Mouse (Mus musculus): ENCODE data around the gene Tnni3. TPM values are rescaled to one million over a fixed set of nuclear protein-coding genes. Genes with fewer than 3 reads are reported as not detected.

The Tnni3 gene
- polyA plus RNA-seq (2012; rRNA removed), result 215 and 244 TPM in 2 replicates

DNA sequence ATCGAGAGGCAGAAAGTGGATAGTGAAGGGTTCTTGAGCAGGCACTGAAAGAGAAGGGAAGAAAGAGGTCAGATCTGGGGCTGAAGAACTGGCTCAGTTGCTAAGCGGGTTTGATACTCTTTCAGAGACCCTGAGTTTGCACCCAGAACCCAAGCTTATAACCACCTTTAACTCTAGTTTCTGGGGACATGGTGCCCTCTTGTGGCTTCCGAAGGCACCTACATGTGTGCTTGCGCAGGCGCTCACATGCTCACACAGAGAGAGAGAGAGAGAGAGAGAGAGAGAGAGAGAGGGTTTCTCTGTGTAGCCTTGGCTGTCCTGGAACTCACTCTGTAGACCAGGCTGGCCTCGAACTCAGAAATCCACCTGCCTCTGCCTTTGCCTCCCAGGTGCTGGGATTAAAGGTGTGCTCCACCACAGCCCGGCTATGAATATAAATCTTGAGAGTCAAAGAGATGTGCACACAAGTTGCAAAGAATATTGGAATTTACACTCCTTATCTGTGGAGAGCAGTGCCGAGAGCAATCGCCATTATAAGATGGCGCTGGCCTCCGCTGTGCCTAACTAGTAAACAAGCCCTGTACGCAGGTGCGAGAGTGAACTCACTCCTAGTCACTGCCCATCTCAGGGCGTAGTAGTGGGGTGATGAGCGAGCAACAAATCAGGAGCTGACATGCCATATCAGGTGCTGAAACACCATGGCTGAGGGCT, at the start of gene Tnni3:
Gene Tnni3, minus strand, starts transcription at position 18 of the 711 bp plus-strand sequence.

DNA sequence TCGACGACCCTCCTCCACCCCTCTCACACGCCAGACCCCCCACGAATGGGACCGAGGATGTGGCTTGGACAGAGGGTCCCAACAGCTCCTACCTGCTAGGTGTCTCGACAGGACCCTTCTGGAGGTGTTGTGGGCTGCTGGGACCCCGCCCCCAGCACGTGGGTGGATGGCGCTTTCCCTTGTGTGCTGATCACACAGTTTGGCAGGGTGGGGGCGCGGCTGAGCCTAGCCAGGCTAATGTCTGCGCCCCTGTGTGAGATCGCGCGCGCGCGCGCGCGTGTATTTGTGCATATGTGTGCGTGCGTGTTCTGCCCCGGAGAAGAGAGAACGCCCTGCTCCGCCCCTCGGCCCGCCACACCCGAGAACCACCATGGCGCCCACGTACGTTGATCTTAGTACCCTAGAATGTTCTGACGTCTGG, 23.2 kb upstream of the Tnni3 start, which contains the start of gene Syt5:
Gene Syt5, minus strand, starts transcription at position 321 of the 421 bp plus-strand sequence.

DNA sequence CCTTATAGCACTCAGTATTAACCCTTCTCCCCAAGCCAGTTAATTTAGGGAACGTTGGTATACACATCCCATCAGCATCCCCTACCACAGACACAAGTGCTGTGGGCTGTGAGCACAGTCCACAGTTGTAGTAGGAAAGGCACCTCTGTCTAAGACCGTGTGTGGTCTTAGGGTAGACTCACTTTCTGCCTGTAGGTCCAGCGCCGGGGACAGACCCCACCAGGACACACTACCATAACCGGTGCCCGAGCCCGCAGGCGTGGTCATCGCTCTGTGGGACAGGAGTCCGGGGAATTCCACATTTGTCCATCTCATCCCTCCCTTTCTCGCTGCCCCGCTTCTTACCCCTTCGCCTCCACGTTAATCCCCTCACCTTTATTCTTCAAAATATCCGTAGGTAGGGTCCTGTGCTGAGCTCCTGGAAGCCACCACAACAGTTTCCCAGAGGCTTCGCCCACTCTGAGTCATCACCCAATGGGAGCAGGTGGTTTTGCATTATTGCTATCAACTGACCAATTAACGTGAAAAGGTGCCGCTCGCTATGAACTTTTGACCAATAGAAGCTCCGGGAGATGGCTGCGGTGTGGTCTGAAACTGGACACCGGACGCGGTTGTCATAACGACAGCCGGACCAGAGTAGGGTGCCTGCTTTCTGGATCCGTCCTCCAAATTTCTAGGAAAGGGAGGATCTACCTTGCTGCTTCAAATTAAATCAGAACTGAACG, 8.1 kb upstream of the Tnni3 start, which contains the start of gene Dnaaf3:
Gene Dnaaf3, minus strand, starts transcription at position 449 of the 725 bp plus-strand sequence.

DNA sequence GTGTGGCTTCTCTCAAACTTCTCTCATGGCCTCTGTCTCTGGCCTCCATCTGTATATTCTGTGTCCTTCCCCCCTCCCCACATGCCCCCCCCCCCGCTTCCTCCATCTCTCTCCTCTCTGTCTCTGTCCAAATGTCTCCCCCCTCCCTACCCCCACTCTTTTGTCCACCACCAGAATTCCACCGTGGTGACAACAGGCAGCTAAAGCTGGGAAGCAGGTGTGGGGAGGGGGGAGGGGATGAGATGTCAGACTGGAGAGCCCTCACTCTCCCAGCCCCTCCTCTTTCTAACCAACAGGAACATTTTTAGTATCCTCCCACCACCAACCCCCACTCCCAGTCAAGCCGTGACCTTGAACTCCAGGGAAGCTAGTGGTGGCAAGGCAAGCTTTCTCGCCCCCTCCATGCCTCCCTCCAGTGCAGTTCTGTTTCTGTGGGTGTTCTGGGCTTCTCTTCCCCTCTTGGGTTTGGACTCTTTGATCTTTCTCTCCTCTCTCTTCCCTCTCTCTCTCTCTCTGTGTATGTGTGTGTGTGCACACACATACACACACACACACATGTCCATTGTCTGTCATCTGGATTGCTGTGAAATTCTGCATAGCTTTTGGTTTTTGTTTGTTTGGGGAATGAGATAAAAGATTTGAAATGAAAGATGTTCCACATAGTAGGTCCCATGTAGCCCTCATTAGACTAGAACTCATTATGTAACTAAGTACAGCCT, 7.5 kb downstream of the Tnni3 start, which contains the start of gene Tnnt1:
Gene Tnnt1, minus strand, starts transcription at position 51 of the 719 bp plus-strand sequence.

DNA sequence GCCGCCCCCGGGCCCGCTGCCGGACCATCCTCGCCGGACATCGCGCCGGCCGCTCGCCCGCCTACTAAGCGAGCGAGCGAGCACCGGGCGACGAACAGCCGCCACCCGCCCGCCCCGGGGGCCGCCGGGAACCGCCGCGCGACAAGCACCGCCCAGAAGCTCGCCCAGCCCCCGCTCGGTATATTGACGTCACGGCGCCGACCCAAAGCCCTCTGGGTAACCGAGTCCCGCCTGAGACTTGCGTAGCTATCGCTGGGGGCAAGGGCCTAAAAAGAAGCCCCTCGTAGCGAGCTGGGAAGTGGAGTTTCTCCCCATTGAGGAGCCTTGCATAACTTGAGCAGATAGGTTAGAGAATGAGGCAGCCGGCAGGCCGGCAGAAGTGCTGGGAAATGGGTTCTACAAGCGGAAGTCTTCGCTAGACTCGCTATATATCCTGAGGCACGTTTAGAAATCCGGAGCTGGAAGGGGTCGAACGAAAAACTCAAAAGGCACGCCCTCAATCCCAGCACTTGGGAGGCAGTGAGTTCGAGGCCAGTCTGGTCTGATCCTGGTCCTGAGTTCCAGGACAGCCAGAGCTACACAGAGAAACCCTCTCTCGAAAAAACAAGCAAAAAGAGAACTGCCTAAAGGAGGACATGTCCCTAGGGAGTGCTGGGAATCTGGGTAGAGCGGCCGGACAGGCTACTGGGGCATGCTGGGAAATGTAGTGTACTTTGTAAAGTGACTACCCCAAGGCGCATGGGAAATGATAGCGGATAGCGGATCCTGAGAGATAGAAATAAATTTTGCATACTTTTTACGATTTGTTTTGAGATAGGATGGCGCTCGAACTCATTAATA, 22.3 kb downstream of the Tnni3 start, which contains the start of gene Ppp1r12c:
Gene Ppp1r12c, minus strand, starts transcription at position 123 of the 840 bp plus-strand sequence.

Other genes with a start within 250 kb of the Tnni3 start
- gene Ncr1, start 186.5 kb downstream of the Tnni3 start, polyA plus RNA-seq (2012; rRNA removed), result 0.20 and 0.32 TPM in 2 replicates
- gene Gp6, start 126.5 kb downstream of the Tnni3 start, polyA plus RNA-seq (2012; rRNA removed), result not detected in 2 replicates
- gene Rdh13, start 78.6 kb downstream of the Tnni3 start, polyA plus RNA-seq (2012; rRNA removed), result 18.7 and 19.6 TPM in 2 replicates
- 8.2 and 11.3 TPM in 2 replicates for gene Eps8l1, start 63.6 kb downstream of the Tnni3 start, polyA plus RNA-seq (2012; rRNA removed)
- 96.9 and 134 TPM in 2 replicates for gene Ppp1r12c, start 22.5 kb downstream of the Tnni3 start, polyA plus RNA-seq (2012; rRNA removed)
- gene Tnnt1, start 7.8 kb downstream of the Tnni3 start, polyA plus RNA-seq (2012; rRNA removed), result 1.5 and 2.1 TPM in 2 replicates
- gene Dnaaf3, start 8.2 kb upstream of the Tnni3 start, polyA plus RNA-seq (2012; rRNA removed), result 13.4 and 14.9 TPM in 2 replicates
- gene Syt5, start 23.3 kb upstream of the Tnni3 start, polyA plus RNA-seq (2012; rRNA removed), result 6.4 and 7.0 TPM in 2 replicates
- 0.18 and 0.23 TPM in 2 replicates for gene Ptprh, start 79.8 kb upstream of the Tnni3 start, polyA plus RNA-seq (2012; rRNA removed)
- gene Tmem86b, start 107.2 kb upstream of the Tnni3 start, polyA plus RNA-seq (2012; rRNA removed), result 14.0 and 15.4 TPM in 2 replicates
- 124 and 125 TPM in 2 replicates for gene Ppp6r1, start 134.8 kb upstream of the Tnni3 start, polyA plus RNA-seq (2012; rRNA removed)
- gene Hspbp1, start 160.8 kb upstream of the Tnni3 start, polyA plus RNA-seq (2012; rRNA removed), result 85.5 and 91.1 TPM in 2 replicates
- gene Brsk1, start 166.4 kb upstream of the Tnni3 start, polyA plus RNA-seq (2012; rRNA removed), result 12.9 and 13.8 TPM in 2 replicates
- gene Tmem150b, start 201.0 kb upstream of the Tnni3 start, polyA plus RNA-seq (2012; rRNA removed), result 0.82 and 0.95 TPM in 2 replicates
- 189 and 218 TPM in 2 replicates for gene Kmt5c, start 215.9 kb upstream of the Tnni3 start, polyA plus RNA-seq (2012; rRNA removed)
- gene Cox6b2, start 228.9 kb upstream of the Tnni3 start, polyA plus RNA-seq (2012; rRNA removed), result 26.8 and 59.2 TPM in 2 replicates
- gene Fam71e2, start 247.1 kb upstream of the Tnni3 start, polyA plus RNA-seq (2012; rRNA removed), result 0.05 and 0.06 TPM in 2 replicates